Mouse (Mus musculus) hematopoietic stem cell, adult 5-6 weeks (primary cell): ENCODE results near the gene Anks1. TPM values are rescaled to one million over a fixed set of nuclear protein-coding genes. Genes with fewer than 3 reads are reported as not detected.
A peak's percentile ranks its signal among the peaks of the same experiment; 100 is the strongest.
"Not testable (repeated sequence)": the region's sequence is repeated elsewhere in the genome, so short reads cannot be mapped to it uniquely, and the experiment has no call there.

Source experiments
- ATAC-seq, 2 experiments: fragments of 125-278 bp in 1 of 2; replicated peaks in 1 of 2; 2 replicates each; pipeline ENCODE4 v1.8.0; 2016 to 2017; ENCODE audit warnings: inconsistent platforms in 2 of 2, mild to moderate bottlenecking in 2 of 2, moderate number of reproducible peaks in 2 of 2, low read depth in 1 of 2, moderate TSS enrichment in 1 of 2; ENCODE audit not compliant: low FRiP score in 2 of 2, poor library complexity in 2 of 2, severe bottlenecking in 2 of 2, insufficient read depth in 1 of 2, low TSS enrichment in 1 of 2
- total RNA-seq: library from RNA; stranded (forward); fragments of 172-1452, 232-1000 nt; gene quantifications from 2 replicates; pipeline ENCODE4 v1.2.3, GENCODE M21; 2017

Anks1 gene
- total RNA-seq, 1 experiment from 2014 or later, result 46.1 TPM

DNA sequence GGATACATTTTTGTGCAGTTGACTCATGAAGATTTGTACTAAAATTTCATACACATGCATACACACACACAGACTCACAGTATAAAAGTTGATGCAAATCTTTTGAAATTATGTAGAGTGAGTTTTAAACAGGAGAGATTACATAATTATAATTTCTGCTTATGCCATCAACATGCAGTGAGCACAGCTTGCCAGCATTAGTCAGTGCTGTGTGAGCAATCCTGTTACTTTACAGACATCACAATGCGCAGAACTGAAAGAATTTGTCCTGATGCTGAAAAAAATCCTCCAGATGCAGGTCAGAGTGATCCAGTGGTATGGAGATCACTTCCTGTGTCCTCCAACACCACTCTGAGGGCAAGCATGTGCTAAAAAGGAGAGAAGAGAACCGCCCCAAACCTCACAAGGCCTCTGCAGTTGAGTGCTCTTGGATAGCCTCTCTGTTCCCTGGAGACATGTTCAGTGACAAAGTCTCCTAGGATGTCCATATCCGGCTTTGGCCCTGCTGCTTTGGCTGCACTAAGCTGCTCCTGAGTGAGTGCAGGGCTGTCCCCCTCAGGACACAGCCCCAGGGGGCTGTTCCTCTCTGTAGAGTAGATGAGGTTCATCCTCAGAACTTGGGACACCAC is 68.0 kb downstream of the Anks1 start:
- no peak for ATAC-seq

DNA sequence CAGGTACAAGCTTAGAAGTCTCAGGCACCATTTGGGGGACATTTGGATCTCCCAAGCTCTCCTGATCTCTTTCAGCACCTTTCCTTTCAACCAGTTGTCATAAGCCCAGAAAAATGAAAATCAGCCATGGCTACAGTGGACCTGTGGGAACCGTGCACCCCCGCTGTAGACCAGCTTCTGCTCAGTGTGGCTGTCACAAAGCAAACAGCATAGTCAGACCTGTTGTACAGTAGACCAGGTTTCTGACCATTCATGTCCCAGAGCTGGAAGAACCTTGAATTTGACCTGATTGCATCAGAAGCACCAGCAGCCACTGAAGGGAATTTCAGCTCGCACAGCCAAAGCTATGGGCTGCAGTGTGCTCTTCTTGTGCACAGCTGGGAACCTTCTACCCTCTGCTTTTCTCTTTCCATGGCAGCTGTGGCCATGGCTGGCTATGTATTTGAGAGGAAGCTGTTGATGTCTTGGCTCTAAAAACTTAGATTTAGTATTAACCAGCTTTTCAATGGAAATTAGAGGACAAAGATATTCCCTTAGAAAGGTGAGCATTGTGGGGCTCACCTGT is 71.4 kb downstream of the Anks1 start:
- ATAC-seq, result no peak

DNA sequence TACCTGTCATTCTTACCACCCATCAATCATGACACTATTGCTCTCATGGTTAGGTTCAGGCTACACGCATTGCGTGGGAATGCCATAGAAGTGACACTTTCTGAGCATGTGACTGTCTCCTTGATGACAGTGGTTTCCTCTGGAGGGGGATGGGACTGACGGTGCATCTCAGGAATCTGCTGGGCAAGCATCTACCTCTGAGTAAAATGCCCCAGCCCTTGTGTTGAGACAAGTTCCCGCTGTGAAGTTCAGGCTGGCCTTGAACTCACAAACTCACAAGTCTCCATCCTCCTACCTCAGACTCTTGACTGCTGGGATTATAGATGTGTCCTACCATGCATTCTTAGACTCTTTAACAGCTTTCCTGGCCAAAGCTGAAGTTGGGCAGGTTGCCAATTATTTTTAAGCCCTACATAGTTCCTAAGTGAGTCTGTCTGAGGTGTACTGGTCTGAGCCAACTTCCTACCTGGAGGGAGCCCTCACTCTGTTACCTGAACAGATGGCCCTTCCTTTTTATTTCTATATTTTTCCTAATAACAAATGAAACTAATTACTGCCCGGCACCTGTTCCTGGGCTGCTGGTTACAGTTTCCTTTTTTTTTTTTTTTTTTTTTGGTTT is 72.5 kb downstream of the Anks1 start:
- no peak for ATAC-seq

DNA sequence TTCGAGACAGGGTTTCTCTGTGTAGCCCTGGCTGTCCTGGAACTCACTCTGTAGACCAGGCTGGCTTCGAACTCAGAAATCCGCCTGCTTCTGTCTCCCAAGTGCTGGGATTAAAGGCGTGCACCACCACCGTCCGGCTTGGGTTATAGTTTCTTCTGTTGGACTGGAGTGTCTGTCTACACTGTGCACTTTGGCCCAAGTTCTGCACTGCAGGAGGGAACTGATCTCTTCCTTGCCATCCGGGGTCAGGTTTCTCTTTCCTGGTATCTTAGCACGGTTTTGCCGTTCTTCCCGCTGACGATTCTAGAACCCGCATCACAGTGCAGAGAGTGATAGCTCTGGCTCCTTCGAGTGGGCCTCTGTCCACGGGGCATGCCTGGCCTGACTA is 73.0 kb downstream of the Anks1 start:
- ATAC-seq, result not testable (repeated sequence)

DNA sequence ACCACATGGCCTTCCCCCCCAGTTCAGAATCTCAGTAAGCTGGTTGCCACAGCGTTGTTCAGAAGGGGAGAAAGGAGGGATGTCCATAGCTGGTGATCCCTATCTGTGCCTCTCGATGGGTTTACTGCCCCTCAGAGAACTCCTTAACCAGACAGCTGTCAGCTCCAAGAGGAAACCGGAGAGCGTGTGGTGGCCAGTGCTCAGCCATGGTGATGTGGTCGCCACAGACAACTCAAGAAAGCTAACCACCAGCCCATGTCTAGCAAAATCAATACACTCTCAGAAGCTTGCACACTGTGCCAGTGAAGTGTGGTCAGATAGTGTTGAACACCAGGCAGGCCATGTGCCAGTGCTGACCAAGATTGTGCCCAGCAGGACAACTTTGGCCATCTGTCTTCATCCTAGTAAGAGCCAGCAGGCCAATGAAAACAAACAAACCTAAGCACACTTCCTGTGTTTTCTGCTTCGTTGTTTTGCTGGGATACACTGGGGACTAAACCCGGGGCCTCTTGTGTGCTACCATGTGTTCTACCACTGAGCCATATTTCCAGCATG is 73.7 kb downstream of the Anks1 start:
- ATAC-seq, result no peak

DNA sequence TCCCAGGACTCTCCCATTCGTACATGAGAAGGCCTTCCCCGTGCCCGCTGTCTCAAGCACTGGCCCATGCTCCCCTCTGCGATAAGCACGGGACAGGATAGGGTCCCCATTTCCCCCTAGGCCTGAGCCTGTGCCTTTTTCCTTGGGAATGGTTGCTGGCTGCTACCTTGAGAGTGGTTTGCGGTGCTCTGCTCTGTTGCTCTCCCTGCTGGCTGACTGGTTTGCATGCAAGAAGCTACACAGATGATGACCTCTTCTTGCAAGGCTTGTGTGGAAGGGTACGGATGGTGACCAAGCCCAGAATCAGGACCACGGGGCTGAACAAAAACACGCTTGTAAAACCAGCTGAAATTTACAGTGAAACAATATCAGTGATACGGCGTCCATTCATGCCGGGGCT is 75.3 kb downstream of the Anks1 start:
- no peak for ATAC-seq

DNA sequence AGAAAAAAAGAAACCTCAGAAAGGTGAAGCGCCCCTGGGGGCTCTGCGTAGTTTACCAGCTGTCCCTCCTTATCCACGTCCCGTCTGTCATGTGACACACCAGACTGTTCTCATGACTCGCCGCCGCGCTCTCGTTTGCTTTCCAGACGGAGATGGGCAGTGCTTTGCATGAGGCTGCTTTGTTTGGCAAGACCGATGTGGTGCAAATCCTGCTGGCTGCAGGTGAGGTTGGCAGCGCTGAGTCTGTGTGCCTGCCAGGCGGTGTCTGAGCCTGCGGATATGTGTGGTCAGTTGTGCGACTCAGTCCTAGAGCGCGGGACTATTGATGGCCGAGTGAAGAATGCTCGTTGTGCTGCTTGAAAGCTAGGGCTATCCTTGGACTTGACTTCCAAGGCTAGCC is 77.0 kb downstream of the Anks1 start:
- no peak for ATAC-seq

DNA sequence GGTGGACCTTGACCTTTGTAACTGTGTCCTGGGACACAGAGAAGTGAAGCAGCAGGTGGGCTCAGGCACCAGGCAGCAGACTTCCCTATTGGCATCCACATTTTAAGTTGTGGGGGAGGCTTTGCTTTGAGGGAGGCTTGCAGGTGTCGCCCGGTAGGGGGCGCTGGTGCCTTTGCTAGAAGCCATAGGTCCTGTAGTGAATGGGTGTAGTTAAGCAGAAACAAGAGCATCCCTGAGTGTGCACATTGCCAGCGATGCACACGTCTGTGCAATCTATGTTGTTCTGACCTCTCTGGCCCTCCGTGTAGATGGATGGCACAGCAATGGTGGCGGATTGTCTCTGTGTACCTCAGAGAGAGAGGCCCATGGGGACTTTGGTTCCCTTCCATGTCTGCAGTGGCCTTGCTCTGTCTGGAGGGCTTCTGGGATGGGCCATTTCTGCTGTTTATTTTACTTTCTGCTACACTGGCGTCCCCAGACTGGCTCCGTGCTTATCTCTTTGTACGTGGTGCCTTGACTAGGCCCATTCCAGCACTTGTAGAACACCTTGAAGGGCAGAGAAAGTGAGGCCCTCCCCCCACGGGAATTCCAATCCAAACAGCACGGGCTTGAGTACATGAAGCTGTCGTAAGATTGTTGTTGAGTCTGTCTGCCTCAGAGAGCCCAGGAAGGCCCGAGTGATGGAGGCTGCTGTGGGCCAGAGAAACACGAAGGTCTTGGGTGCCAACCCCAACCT is 80.9 kb downstream of the Anks1 start:
- ATAC-seq, result peak; percentile 67 to 74

DNA sequence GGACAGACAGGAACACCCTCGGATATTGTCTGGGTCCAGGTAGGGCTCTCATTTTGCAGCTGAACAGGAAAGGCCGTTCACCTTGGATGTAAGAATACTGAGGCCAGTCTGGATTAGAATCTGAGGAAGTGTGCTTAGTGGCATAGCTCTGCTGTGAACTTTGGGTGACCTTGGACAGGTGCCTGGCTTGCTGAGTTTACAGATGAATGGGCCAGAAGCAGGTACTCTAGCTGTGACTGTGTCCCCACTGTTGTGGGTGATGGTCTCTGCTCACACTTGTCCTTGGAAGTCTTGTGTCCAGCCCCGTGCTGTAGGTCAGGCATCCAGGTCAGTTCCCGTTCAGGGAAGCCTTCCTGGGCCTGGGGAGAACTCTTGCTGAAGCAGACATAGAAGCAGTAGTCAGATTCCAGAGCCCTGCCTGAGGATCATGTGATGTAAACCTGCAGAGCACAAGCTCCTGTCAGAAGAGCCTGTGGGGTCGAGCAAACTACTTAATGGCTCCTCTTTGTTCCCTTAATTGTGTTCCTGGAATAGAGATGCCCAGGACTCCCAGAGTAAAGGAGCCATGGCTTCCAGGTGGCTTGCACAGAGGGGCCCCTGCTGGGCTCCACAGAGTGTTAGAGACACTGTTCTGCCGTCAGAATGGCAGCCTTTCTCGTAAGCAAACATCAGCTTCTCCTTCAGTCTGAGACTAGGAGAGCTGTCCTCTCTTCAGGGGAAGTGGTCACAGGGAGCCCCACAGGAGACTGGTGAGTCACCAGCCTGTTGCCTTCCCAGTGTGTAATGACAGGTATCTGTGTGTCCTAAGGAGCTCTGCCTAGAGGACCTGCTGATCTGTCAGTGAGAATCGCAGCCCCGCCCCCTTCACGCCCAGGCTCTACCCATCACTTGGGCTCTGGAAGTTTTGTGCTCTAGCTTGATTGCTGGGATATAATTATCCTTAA is 85.2 kb downstream of the Anks1 start:
- ATAC-seq, result peak in 1 of 2 experiments; percentile 23; a peak in 1 of 4 replicates

DNA sequence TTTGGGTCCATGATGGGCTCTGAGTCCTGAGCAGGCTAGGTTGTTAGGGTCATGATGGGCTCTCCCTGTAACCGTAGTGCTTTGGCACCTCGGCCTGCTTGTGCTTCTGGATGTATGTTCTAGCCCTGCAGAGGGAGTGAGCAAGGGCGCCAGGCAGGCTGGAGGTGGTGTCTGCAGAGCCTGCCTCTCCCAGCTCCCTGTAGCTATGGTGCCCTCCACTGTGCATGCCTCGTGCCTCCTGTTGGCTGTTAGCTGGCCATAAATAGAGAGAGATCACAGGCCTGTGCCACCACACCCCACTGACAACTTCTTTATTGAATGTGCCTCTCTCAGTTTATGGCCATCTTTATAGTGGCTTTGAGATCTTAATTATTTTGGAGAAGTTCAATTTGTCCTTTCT is 87.2 kb downstream of the Anks1 start:
- ATAC-seq, result no peak

DNA sequence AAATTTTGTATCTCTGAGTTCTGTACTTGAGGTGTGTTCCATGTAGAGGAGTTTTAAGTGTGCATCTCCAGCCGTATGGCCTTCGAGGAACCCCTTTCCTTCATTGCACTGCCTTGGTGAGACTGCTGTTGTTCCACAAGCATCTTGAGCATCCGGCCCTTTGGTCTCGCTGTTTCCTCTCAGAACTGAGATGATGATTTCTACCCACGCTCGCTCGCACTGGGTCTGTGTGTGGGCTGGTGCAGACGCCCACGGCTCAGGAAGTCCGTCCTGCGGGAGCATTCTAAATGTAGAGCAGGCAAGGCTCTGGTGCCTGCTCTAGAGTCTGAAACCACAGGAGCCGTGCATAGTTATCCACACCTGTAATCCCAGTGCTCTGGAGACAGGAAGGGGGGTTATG is 88.1 kb downstream of the Anks1 start:
- peak in 1 of 2 experiments; percentile 36; a peak in 1 of 4 replicates for ATAC-seq

DNA sequence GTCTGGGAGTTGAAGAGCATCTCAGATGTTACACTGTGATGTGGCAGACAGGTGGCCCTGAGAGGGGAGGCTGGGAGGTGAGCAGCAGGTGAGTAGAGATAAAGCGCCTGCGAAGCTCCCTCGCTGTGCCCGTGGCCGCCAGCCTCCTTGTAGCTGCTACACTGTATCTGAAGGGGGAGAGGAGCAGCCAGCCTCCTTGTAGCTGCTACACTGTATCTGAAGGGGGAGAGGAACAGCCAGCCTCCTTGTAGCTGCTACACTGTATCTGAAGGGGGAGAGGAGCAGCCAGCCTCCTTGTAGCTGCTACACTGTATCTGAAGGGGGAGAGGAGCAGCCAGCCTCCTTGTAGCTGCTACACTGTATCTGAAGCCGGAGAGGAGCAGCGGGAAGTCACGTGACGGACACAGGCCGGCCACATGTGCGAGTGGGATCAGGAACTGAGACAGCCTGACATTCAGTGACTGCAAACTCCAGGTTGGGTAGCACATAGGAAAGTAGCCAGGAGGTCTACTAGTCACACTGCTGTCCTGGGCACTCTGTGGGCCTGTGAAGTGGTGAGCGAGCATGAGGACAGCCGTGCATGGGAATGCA is 90.7 kb downstream of the Anks1 start:
- ATAC-seq, result not testable (repeated sequence)

DNA sequence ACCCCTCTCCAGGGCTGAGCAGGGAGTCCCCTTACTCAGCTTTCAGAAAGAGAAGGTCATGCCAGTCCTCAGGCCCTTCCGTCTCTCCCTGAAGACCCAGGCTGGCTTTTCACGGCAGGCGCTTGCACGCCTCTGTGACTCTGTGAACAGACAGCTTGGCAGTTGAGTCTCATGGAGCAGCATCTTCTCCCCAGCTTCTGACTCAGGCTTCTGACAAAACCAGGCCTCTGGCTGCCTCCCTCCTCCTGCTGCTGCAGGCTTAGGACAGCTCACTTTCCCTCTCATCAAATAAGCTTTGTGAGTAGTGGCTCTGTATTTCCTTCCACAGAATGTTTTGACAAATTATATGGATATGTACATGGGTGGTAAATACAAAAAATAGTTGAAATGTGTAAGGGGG is 91.3 kb downstream of the Anks1 start:
- no peak for ATAC-seq

DNA sequence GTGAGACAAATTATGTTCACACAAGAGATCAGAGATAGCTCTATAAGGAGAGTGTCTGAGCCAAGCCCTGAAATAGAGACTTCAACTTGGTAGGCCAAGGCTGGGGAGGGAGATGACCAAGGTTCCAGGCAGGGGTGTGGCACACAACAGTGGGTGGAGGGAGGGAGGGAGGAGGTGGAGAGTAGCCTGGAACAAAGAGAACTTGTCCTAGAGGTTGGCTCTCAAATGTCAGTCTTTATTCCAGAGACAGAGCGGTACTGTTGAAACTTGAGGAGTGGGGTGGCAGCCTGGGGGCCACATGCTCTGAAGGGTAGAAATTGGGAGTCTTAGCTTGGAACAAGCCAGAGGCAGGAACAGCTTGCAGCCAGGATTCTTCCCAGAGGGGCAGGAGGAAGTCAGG is 91.7 kb downstream of the Anks1 start:
- ATAC-seq, result no peak

DNA sequence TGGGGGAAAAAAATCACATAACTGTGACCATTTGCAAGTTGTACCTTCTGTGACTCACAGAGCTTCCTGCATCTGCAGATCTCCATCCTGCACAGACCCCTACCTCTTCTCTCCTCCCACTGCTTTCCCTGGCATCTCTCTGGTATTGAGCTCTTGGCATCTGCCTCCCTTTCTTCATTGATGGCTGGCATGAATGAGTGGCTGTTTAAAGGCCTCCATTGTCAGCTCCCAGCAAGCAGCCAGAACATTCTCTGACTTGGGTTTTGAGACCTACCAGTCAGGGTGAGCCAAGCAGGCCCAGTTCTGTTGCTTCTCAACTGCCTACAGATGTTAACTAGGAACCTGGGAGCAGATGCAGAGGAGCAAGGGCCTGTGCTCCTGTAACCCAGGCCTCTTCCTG is 96.3 kb downstream of the Anks1 start:
- no peak for ATAC-seq

DNA sequence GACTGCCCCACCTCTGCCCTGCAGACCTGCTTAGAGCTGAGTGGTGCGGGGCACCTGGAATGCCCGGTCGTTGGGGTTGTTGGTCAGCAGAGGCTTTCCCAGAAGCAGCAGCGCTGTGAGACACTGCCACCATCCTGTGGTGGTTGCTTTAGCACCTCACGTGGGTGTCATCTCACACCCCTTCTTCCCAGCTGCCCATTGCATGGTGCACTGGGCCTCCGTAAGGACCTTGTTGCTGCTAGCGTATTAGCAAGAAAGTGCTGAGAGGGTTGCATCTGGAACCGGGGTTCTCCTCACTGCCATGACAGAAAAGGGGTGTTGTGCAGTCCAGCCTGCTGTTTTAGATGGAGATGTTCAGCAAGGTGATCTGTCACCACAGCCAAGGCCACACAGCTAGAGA is 97.1 kb downstream of the Anks1 start:
- no peak for ATAC-seq

DNA sequence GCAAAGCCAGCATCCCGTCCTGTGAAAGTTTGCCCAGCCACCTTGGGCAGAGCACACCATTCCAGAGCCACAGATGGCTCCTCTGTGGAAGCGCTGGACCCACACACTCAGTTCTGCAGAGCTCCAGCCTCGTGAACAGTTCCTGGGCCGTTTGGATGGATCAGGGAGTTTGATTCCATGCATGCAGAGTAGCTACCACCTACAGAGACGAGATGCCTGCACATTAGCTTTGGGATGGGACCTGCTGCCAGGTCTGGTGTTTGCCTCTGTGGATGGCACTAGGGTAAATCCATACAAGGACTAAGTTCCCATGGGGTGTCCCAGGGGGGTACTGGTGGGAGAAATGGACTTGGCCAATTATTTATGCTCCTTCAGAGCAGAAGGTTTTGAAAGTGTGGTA is 97.5 kb downstream of the Anks1 start:
- ATAC-seq, result no peak
